Mouse (Mus musculus) gonadal fat pad, adult 2 months (tissue): ENCODE results near the gene B230217C12Rik. TPM values are rescaled to one million over a fixed set of nuclear protein-coding genes. Genes with fewer than 3 reads are reported as not detected.
"Not testable (repeated sequence)": the region's sequence is repeated elsewhere in the genome, so short reads cannot be mapped to it uniquely, and the experiment has no call there.

Experiments used
- DNase-seq: peaks from one replicate; pipeline ENCODE4 v3.0.0-alpha.2; 2012; ENCODE audit warnings: low read depth
- polyA plus RNA-seq: library from polyadenylated mRNA; depleted of rRNA; stranded (reverse); fragments of >200 nt; gene quantifications from 2 replicates; pipeline ENCODE4 v1.2.3, GENCODE M21; 2012

Gene B230217C12Rik
- polyA plus RNA-seq, 1 experiment, result 1.3 TPM

GRCm38 (mm10) chr11:97825971-97826370 lies 14.6 kb upstream of the B230217C12Rik start:
- no peak for DNase-seq

- DNase-seq, result no peak
These were observed 14.2 kb upstream of the B230217C12Rik start for GRCm38 (mm10) chr11:97826414-97826813.

DNA sequence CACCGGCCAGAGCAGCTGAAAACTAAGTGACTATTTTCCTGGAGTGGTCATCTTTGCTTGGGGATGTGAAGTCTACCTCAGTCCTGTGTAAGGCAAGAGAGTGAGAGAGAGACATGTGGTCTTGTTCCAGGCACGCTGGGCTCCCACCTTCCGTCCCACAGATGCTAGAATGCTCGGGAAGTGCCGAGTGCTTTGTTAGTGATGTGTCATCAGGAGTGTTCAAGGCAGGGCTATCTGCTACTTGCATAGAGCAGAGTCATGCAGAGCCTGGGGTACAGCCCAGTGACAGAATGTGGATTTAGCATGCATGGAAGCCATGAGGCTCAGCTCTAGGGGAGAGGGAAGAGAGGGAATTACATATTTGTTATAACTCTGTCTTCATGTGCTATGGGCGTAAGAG lies 12.9 kb upstream of the B230217C12Rik start:
- no peak for DNase-seq

DNA sequence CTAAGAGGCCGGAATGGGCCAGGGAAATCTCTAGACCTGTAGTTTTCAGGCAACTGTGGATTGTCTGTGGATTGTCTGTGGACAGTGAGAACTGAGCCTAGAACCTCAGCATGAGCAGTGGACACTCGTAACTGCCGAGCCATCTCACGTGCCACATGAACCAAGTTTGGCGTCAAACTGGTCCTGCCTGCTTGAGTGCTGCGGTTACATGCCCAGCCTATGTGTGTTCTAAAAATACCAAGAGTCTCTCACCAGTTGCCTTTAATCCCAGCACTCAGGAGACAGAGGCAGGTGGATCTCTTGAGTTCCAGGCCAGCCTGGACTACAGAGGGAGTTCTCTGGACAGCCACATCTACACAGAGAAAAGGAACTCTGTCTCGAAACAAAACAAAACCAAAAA lies 11.2 kb upstream of the B230217C12Rik start:
- no peak for DNase-seq

DNA sequence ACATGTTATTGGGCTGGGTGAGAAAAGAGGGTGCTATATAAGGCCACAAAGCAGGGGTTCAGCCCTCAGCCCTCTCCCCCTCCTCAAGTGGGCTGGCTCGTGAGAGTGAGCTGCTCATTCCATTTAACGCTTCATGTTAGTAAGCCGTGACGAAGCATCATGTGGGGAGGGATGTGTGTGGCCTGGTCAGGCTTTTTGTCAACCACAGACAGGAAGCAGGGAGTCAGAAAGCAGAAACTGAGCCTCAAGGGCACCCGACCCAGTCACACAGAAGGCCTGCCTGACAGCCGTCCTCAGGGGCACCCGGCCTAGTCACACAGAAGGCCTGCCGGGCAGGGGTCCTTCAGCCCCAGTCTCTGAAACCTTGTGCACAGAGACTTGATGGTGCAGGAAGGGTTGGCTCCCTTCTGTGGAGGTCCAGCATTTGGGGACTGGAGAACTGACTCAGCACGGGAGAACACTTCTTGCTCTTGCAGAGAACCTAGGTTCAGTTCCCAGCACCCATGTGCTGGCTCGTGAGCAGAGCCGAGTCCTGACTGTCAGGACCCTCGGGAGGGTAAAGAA lies 10.6 kb upstream of the B230217C12Rik start:
- no peak for DNase-seq

DNA sequence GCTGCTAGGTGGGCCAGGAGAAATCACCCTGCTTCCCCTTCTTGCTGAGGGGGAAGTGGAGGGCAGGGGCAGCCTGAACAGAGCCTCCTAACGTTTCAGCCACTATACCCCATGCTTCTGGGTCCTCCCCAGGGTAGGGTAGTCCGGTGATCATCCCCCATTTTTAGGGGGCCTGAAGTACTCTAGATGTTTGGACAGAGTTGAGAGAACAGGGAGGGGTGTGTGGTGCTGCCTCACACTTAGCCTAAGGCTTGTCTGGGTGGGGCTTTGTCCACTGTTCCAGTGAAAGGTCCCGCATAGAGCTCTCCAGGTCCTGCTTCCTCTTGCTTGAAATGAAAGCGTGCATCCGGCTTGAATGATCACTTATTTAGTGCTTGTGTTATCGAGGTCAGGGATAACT lies 10.1 kb upstream of the B230217C12Rik start:
- DNase-seq, result no peak

DNA sequence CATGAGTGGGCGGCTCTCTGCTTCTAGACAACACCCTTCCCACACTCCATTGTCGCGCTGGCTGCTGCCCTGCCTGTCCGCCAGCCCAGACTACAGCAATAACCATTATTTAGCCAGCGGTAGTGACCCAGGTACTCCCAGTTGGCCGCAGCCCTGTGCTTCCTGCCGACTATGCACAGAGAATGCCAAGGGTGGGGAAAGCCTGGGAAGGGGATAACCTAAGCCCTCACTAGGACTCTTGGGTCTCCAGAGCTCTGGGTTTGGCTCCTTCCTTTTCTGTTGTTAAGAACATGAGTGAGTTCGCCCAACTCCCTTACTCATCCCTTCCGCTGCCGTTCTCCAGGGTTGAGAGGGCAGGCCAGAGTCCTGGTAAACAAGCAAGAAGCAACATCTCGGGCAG lies 8.6 kb upstream of the B230217C12Rik start:
- no peak for DNase-seq

DNA sequence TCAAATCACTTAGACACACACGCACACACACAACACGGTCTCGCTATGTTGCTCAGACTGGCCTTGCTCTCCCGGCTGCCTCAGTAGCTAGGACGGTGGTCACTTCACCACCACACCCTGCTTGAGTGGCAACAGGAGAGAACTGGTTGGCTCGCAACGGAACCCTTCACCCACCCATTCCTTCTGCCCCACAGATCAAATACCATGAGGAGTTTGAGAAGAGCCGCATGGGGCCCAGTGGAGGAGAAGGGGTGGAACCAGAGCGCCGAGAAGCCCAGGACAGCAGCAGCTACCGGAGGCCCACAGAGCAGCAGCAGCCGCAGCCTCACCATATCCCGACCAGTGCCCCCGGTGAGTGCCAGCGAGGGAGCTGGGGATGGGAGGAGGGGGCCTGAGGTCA lies 7.2 kb upstream of the B230217C12Rik start:
- no peak for DNase-seq

DNA sequence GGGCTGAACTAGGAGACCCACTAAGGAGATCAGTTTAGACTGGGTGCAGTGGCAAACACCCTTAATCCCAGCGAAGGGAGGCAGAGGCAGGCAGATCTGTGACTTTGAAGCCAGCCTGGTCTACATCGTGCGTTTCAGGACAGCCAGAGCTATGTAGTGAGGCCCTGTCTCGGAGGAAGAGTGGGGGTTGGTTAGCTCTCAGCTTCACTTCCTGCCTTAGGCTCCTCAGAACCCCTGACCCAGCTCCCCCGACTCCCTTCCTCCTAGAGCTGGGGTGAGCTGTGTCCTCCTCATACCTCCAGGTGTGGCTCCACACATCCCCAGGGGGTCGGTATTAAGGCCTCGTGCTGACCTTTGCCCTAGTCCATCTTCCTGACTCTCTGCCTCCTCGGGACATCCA lies 4.0 kb upstream of the B230217C12Rik start:
- DNase-seq, result no peak

- not testable (repeated sequence) for DNase-seq
These were observed 3.5 kb upstream of the B230217C12Rik start for GRCm38 (mm10) chr11:97837051-97837450.

- no peak for DNase-seq
These were observed 2.9 kb upstream of the B230217C12Rik start for GRCm38 (mm10) chr11:97837641-97838149.

- DNase-seq, result no peak
These were observed 1.7 kb upstream of the B230217C12Rik start for GRCm38 (mm10) chr11:97838779-97839440.

GRCm38 (mm10) chr11:97839441-97840134 lies 992 bp upstream of the B230217C12Rik start:
- DNase-seq, result no peak

- no peak for DNase-seq
These were observed 467 bp upstream of the B230217C12Rik start for GRCm38 (mm10) chr11:97840135-97840490.

- no peak for DNase-seq
These were observed 546 bp downstream of the B230217C12Rik start for GRCm38 (mm10) chr11:97840991-97841661.

GRCm38 (mm10) chr11:97842001-97842400 lies 1.4 kb downstream of the B230217C12Rik start:
- no peak for DNase-seq

GRCm38 (mm10) chr11:97850367-97850766 lies 9.8 kb downstream of the B230217C12Rik start:
- DNase-seq, result no peak

DNA sequence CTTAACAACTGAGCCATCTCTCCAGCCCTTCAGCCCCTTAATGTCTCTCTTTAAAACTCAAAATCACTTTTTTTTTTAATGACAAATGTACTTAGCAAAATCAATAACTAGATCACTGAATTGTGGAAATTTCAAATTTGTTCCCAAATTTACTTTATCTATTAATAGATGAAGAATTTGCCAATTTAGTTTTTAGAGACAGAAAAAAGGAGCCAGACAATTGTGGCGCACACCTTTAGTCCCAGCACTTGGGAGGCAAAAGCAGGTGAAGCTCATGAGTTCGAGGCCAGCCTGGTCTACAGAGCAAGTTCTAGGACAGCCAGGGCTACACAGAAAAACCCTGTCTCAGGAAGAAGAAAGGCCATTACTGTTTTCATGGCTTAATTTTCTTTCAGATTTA lies 11.0 kb downstream of the B230217C12Rik start:
- no peak for DNase-seq

DNA sequence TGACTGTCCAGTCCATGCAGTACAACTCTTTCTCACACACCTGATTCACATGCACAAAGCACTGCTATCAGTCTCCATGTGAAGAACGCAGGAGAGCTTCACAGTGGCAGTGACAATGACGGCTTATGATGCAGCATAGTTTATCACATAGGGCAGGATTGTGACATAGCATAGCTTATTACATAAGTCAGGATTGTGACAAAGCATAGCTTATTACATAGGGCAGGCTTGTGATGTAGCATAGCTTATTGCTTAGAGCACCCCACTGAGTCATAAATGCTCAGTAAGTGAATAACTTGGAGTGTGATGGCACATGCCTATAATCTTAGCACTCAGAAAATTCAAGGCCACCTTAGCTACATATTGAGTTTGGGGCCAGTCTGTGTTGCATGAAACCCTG lies 14.9 kb downstream of the B230217C12Rik start:
- DNase-seq, result no peak

- DNase-seq, result no peak
These were observed 21.6 kb downstream of the B230217C12Rik start for GRCm38 (mm10) chr11:97862148-97862547.

GRCm38 (mm10) chr11:97865421-97865820 lies 24.8 kb downstream of the B230217C12Rik start:
- no peak for DNase-seq

DNA sequence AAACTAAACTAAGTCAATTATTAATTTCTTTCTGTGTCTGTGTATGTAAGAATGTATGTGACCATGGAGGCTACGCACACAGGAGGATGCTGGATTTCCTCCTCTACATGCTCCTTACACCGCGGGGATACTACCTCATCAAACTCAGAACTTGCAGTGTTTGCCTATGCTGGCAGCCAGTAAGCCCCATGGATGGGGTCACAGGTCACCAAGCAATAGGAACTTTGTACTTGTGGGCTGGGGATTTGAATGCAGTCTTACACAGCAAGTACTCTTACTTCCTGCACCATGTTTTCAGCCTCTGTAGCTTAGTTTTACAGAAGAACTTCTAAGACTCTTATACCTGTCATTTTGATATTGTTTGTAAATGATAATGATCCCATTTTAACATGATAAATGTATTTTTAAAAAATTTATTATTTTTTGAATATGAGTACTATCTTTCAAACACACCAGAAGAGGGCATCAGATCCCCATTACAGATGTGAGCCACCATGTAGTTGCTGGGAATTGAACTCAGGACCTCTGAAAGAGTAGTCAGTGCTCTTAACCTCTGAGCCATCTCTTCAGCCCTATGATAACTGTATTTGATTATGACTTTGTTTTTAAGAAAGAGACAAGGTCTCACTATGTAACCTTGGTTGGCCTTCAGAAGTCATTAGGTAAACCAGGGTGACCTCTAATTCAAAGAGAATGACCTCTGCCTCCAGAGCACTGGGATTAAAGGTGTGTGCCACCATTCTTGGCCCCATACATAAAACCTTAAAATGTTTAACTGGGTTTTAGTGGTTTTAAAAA lies 25.7 kb downstream of the B230217C12Rik start:
- no peak for DNase-seq
